Mouse (Mus musculus) liver, embryonic 14.5 days (tissue): ENCODE data around the gene Zdhhc12. TPM values are rescaled to one million over a fixed set of nuclear protein-coding genes. Genes with fewer than 3 reads are reported as not detected.
A peak's percentile ranks its signal among the peaks of the same experiment; 100 is the strongest.

Experiments
- ATAC-seq: fragments of 200-750 bp; cut with Nextera tagmentation; 2 replicates; pipeline ENCODE4 v1.8.0; 2017; ENCODE audit warnings: moderate number of reproducible peaks, mild to moderate bottlenecking, moderate library complexity; ENCODE audit not compliant: insufficient read depth
- DNase-seq, 3 experiments: peaks; one replicate each; pipeline ENCODE4 v3.0.0-alpha.2; 2012 to 2013; ENCODE audit warnings: low read depth in 3 of 3, low spot score in 3 of 3
- H3K27ac ChIP-seq: fragments of 300-500 bp; sonication (generic); 2 replicates; pipeline ENCODE4 v1.5.1; 2014; ENCODE audit warnings: moderate library complexity, mild to moderate bottlenecking, control low read depth, inconsistent platforms
- H3K27me3 ChIP-seq: fragments of 300-500 bp; sonication (generic); 2 replicates; pipeline ENCODE4 v1.6.1; 2014; ENCODE audit warnings: mild to moderate bottlenecking, low read length, moderate library complexity; ENCODE audit not compliant: control insufficient read depth, insufficient read depth
- H3K36me3 ChIP-seq: fragments of 300-500 bp; sonication (generic); replicated peaks from 2 replicates; pipeline ENCODE4 v1.6.1; 2014; ENCODE audit warnings: low read depth; ENCODE audit not compliant: control insufficient read depth, insufficient read depth
- H3K4me1 ChIP-seq, 2 experiments: fragments of 200-500 bp in 1 of 2; fragments of 300-500 bp in 1 of 2; sonication (generic) in 1 of 2; replicated peaks; 2 replicates each; pipeline ENCODE4 v1.6.1; 2012 to 2014; ENCODE audit warnings: antibody characterized with exemption in 1 of 2, inconsistent platforms in 1 of 2, low read length in 1 of 2; ENCODE audit not compliant: control insufficient read depth in 2 of 2, insufficient read depth in 2 of 2
- H3K4me2 ChIP-seq: fragments of 300-500 bp; sonication (generic); 2 replicates; pipeline ENCODE4 v1.6.1; 2014; ENCODE audit warnings: low read depth, mild to moderate bottlenecking, control low read depth, moderate library complexity
- H3K4me3 ChIP-seq, 2 experiments: fragments of 200-500 bp in 1 of 2; fragments of 300-500 bp in 1 of 2; sonication (generic) in 1 of 2; 2 replicates each; pipeline ENCODE4 v1.5.1; 2012 to 2014; ENCODE audit warnings: low read depth in 2 of 2, low read length in 2 of 2, mild to moderate bottlenecking in 2 of 2, control low read depth in 1 of 2, inconsistent platforms in 1 of 2, moderate library complexity in 1 of 2; ENCODE audit not compliant: insufficient read depth in 1 of 2
- H3K9ac ChIP-seq: fragments of 300-500 bp; sonication (generic); replicated peaks from 2 replicates; pipeline ENCODE4 v1.6.1; 2014; ENCODE audit warnings: mild to moderate bottlenecking, control low read depth, moderate library complexity
- H3K9me3 ChIP-seq: fragments of 300-500 bp; sonication (generic); 2 replicates; pipeline ENCODE4 v1.6.1; 2016; ENCODE audit warnings: low read length, mixed read lengths; ENCODE audit not compliant: control insufficient read depth
- CTCF ChIP-seq: IDR thresholded peaks from 2 replicates; pipeline ENCODE4 v1.5.1; 2016; ENCODE audit warnings: antibody characterized with exemption, low read depth, control low read depth
- EP300 ChIP-seq: IDR thresholded peaks from 2 replicates; pipeline ENCODE4 v1.6.1; 2016; ENCODE audit warnings: antibody characterized with exemption, low read depth
- WGBS: fragments of 180-500 bp; shearing (Covaris S2); extraction: QIAGEN DNeasy Blood & Tissue Kit; methylation state at CpG from one replicate; pipeline ENCODE4 v1.1.7; 2014; ENCODE audit not compliant: insufficient replicate concordance; 5-methylcytosine and 5-hydroxymethylcytosine counted together
- polyA plus RNA-seq, 2 experiments: library from polyadenylated mRNA; depleted of rRNA in 1 of 2; stranded (reverse) in 1 of 2; unstranded in 1 of 2; fragments of >200 nt; fragmentation: Nextera tagmentation in 1 of 2; extraction: Ambion mirVana in 1 of 2; gene quantifications; 2 replicates each; pipeline versions ENCODE4 v1.2.1 to v1.2.3; 2012 to 2014

Gene Zdhhc12
- polyA plus RNA-seq, 2 experiments = 17.4 to 25.5 TPM

GRCm38 (mm10) chr2:30124472-30125274 is 31.2 kb upstream of the Zdhhc12 start, which contains the start of gene Zer1:
Zer1 (minus strand) TSS chr2:30124585.
- Histone ChIP-seq H3K27me3 (no peaks in the 10 kb centered on the region), H3K4me3 (peak within 1 kb of the TSS; percentile 82 to 87), H3K9ac (peak within 1 kb of the TSS; percentile 95), H3K4me2 (peak within 1 kb of the TSS; percentile 87), H3K27ac (peak within 1 kb of the TSS; percentile 90), H3K36me3 (no peaks in the 10 kb centered on the region), H3K4me1 (peaks cover 5 to 17% of the 10 kb centered on the region in 2 experiments), H3K9me3 (no peaks in the 10 kb centered on the region)
- WGBS = 10% methylated on average over 31 of the region's 31 CpGs
- ATAC-seq (peak; percentile 97), DNase-seq (peak; percentile 81 to 85 (median 83))
- TF ChIP-seq EP300 (peak; percentile 1; the same call in 1 of the 2 replicates), CTCF (no peak)

GRCm38 (mm10) chr2:30123729-30124471 is 30.5 kb upstream of the Zdhhc12 start:
- H3K27ac ChIP-seq = peak overlapping the region; percentile 90
- 2% methylated on average over 44 of the region's 44 CpGs for WGBS
- H3K9me3 ChIP-seq = no peaks in the 10 kb centered on the region
- peaks cover 5 to 17% of the 10 kb centered on the region in 2 experiments for H3K4me1 ChIP-seq
- H3K4me2 ChIP-seq = peak overlapping the region; percentile 87
- TF ChIP-seq CTCF (no peak), EP300 (no peak)
- no peaks in the 10 kb centered on the region for H3K27me3 ChIP-seq
- peak overlapping the region; percentile 82 to 87 for H3K4me3 ChIP-seq
- peak overlapping the region; percentile 95 for H3K9ac ChIP-seq
- DNase-seq (no peak), ATAC-seq (no peak)
- H3K36me3 ChIP-seq = no peaks in the 10 kb centered on the region

GRCm38 (mm10) chr2:30122766-30123165 is 29.3 kb upstream of the Zdhhc12 start:
- no peak overlapping the region for H3K4me3 ChIP-seq
- ATAC-seq = no peak
- no peak overlapping the region for H3K9ac ChIP-seq
- H3K36me3 ChIP-seq = no peaks in the 10 kb centered on the region
- no peak overlapping the region for H3K27ac ChIP-seq
- 77% methylated on average over 5 of the region's 5 CpGs for WGBS
- no peaks in the 10 kb centered on the region for H3K27me3 ChIP-seq
- no peaks in the 10 kb centered on the region for H3K9me3 ChIP-seq
- no peak overlapping the region; the same call in 1 of the 2 replicates for H3K4me2 ChIP-seq
- peaks cover 5 to 17% of the 10 kb centered on the region in 2 experiments for H3K4me1 ChIP-seq
- no peak for DNase-seq
- TF ChIP-seq CTCF = no peak
- TF ChIP-seq EP300 = no peak

GRCm38 (mm10) chr2:30120269-30120668 is 26.8 kb upstream of the Zdhhc12 start:
- no peak for DNase-seq
- no peaks in the 10 kb centered on the region for H3K9me3 ChIP-seq
- H3K9ac ChIP-seq = no peak overlapping the region
- 76% methylated on average over 4 of the region's 4 CpGs for WGBS
- no peaks in the 10 kb centered on the region for H3K36me3 ChIP-seq
- no peak overlapping the region for H3K4me3 ChIP-seq
- no peak overlapping the region for H3K27ac ChIP-seq
- no peak for ATAC-seq
- H3K4me1 ChIP-seq = peaks cover 5 to 16% of the 10 kb centered on the region in 2 experiments
- TF ChIP-seq EP300 (no peak), CTCF (no peak)
- no peaks in the 10 kb centered on the region for H3K27me3 ChIP-seq
- H3K4me2 ChIP-seq = no peak overlapping the region

- H3K4me2 ChIP-seq = no peak overlapping the region
- no peaks in the 10 kb centered on the region for H3K36me3 ChIP-seq
- no peak overlapping the region for H3K27ac ChIP-seq
- WGBS = 65% methylated on average over 6 of the region's 6 CpGs
- ATAC-seq (no peak), DNase-seq (no peak)
- peaks cover 0 to 10% of the 10 kb centered on the region in 2 experiments; a peak in 2 of 4 replicates for H3K4me1 ChIP-seq
- no peak for TF ChIP-seq EP300
- no peak for TF ChIP-seq CTCF
- H3K9ac ChIP-seq = no peak overlapping the region
- H3K9me3 ChIP-seq = no peaks in the 10 kb centered on the region
- H3K27me3 ChIP-seq = no peaks in the 10 kb centered on the region
- no peak overlapping the region for H3K4me3 ChIP-seq
These were observed 26.2 kb upstream of the Zdhhc12 start for GRCm38 (mm10) chr2:30119641-30120051.
